Mouse (Mus musculus): Measurements from ENCODE around the gene Slc41a3.

DNA sequence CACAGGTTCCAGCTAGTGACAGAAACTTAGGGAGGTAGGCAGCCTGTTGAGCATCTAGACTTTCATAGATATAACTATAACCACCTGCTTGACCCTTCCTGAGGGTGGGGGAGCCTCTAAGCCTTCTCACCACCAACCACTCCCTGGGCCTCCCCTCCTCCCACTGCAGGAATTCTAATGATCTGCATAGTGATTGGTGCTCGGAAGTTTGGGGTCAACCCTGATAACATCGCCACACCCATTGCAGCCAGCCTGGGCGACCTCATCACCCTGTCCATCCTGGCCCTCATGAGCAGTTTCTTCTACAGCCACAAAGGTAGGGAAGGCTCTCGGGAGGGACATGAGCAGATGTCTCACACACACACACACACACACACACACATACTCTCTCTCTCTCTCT lies 30.6 kb downstream of the Slc41a3 start:
- no peak for TF ChIP-seq CTCF (conservative IDR thresholded peaks at IDR 0.05; ENCODE audit: low read length)
- no peak for TF ChIP-seq POU5F1 (IDR thresholded peaks at IDR 0.05; ENCODE audit: borderline replicate concordance, low read length)
